9 mouse cellular contexts compared by ENCODE assay signal in genomic region chr4:97662841-97663240, GRCm38 (mm10).
DNase-seq lines count a peak whose midpoint lies in the region; ATAC-seq lines count a peak whose summit lies in the region.
"Had no signal": no experiment of that assay in that cellular context is flagged by ENCODE, and none has a peak within 500 bp of the region (broad histone marks: within the 10 kb centered on the region; RNA-seq: fewer than 3 reads in every experiment).

No protein-coding gene starts in this region.

- no peaks in the 10 kb centered on the region for H3K27me3 ChIP-seq in heart, embryonic 12.5 days (replicated peaks)

- peak; percentile 38 for DNase-seq in heart, adult 8-10 months (ENCODE audit: low spot score)
- peak; percentile 15 for DNase-seq in right cerebral cortex, postnatal 14 days
- no peak for DNase-seq in right cerebral cortex, postnatal 25 days
- peak; percentile 43 to 49 for DNase-seq in kidney, postnatal 4 days
- no peak for DNase-seq in natural killer cell, adult 2 months (ENCODE audit: low spot score in 2 of 2)
- no peak for DNase-seq in right cerebral cortex, adult 2 months (ENCODE audit: low spot score in 2 of 2)

- no peak overlapping the region for H3K27ac ChIP-seq in heart, embryonic 12.5 days (ENCODE audit: poor library complexity, severe bottlenecking)
- H3K27ac ChIP-seq: limb, embryonic 10.5 days had no signal

- H3K36me3 ChIP-seq in heart, embryonic 12.5 days: no peaks in the 10 kb centered on the region
- H3K36me3 ChIP-seq: limb, embryonic 10.5 days had no signal

- no peak overlapping the region for H3K9ac ChIP-seq in heart, embryonic 12.5 days

- H3K4me1 ChIP-seq in heart, embryonic 12.5 days (replicated peaks): peaks cover 9% of the 10 kb centered on the region; the same call in 1 of the 2 replicates

- H3K9me3 ChIP-seq in heart, embryonic 12.5 days (replicated peaks): no peaks in the 10 kb centered on the region
- H3K9me3 ChIP-seq: limb, embryonic 10.5 days had no signal

- H3K4me2 ChIP-seq in heart, embryonic 12.5 days: no peak overlapping the region

- WGBS in heart, embryonic 12.5 days: 62% methylated on average over 11 of the region's 11 CpGs

- H3K4me3 ChIP-seq in heart, embryonic 12.5 days: no peak overlapping the region
- H3K4me3 ChIP-seq: limb, embryonic 10.5 days had no signal

- no peak for ATAC-seq in heart, embryonic 12.5 days (ENCODE audit: insufficient number of reproducible peaks, low FRiP score)
- ATAC-seq: hindbrain, embryonic 16.5 days had no signal

Comparison
In these comparisons a context has a peak if more than half of its experiments do, and no peak if none do; other contexts are left out.
1. DNase-seq: peak in heart, adult 8-10 months (single experiment), right cerebral cortex, postnatal 14 days (single experiment) and kidney, postnatal 4 days (2 of 2); none in right cerebral cortex, postnatal 25 days (single experiment), natural killer cell, adult 2 months (0 of 2) and right cerebral cortex, adult 2 months (0 of 2).